Mouse (Mus musculus) MEL (cell line): ENCODE measurements around the gene Mfsd7a. TPM values are rescaled to one million over a fixed set of nuclear protein-coding genes. Genes with fewer than 3 reads are reported as not detected.
A peak's percentile ranks its signal among the peaks of the same experiment; 100 is the strongest.

ENCODE experiments used
- DNase-seq: peaks from one replicate; pipeline ENCODE4 v3.0.0; 2011; ENCODE audit warnings: low read depth, low spot score
- H3K27ac ChIP-seq: 2 replicates; pipeline ENCODE4 v1.5.1; 2012; ENCODE audit warnings: low read depth, mild to moderate bottlenecking, control low read depth, low read length, moderate library complexity; ENCODE audit not compliant: control insufficient read depth
- H3K27me3 ChIP-seq, 2 experiments: fragments of 150-350 bp in 1 of 2; sonication (generic) in 1 of 2; 2 replicates each; pipeline ENCODE4 v1.6.1; 2012; ENCODE audit warnings: low read length in 2 of 2, mild to moderate bottlenecking in 2 of 2, improper control_type of control experiment in 1 of 2, moderate library complexity in 1 of 2; ENCODE audit not compliant: insufficient read depth in 2 of 2, control insufficient read depth in 1 of 2
- H3K36me3 ChIP-seq, 2 experiments: 2 replicates each; pipeline ENCODE4 v1.6.1; 2012 to 2014; ENCODE audit warnings: low read length in 2 of 2, improper control_type of control experiment in 1 of 2, inconsistent platforms in 1 of 2, mild to moderate bottlenecking in 1 of 2; ENCODE audit not compliant: insufficient read depth in 2 of 2, control insufficient read depth in 1 of 2
- H3K4me1 ChIP-seq, 2 experiments: fragments of 150-350 bp in 1 of 2; sonication (generic) in 1 of 2; 2 replicates each; pipeline ENCODE4 v1.6.1; 2012; ENCODE audit warnings: low read length in 2 of 2, improper control_type of control experiment in 1 of 2, mild to moderate bottlenecking in 1 of 2; ENCODE audit not compliant: insufficient read depth in 2 of 2, control insufficient read depth in 1 of 2
- H3K4me3 ChIP-seq, 2 experiments: fragments of 150-350 bp in 1 of 2; sonication (generic) in 1 of 2; 2 replicates each; pipeline ENCODE4 v1.5.1; 2012; ENCODE audit warnings: low read depth in 2 of 2, low read length in 2 of 2, mild to moderate bottlenecking in 2 of 2, moderate library complexity in 2 of 2, control low read depth in 1 of 2, improper control_type of control experiment in 1 of 2; ENCODE audit not compliant: control insufficient read depth in 1 of 2, insufficient read depth in 1 of 2
- H3K79me2 ChIP-seq: 2 replicates; pipeline ENCODE4 v1.6.1; 2012; ENCODE audit warnings: mild to moderate bottlenecking, low read length, moderate library complexity; ENCODE audit not compliant: control insufficient read depth, poor library complexity, insufficient read depth
- H3K9ac ChIP-seq: 2 replicates; pipeline ENCODE4 v1.6.1; 2012; ENCODE audit warnings: low read depth, mild to moderate bottlenecking, control low read depth, low read length, moderate library complexity; ENCODE audit not compliant: control insufficient read depth, poor library complexity, severe bottlenecking
- H3K9me3 ChIP-seq: fragments of 150-350 bp; sonication (generic); replicated peaks from 2 replicates; pipeline ENCODE4 v1.6.1; 2012; ENCODE audit warnings: mild to moderate bottlenecking, low read length, improper control_type of control experiment, moderate library complexity; ENCODE audit not compliant: insufficient read depth
- BHLHE40 ChIP-seq: IDR thresholded peaks from 2 replicates; pipeline ENCODE4 v1.6.1; 2012; ENCODE audit warnings: low read depth, mild to moderate bottlenecking, inconsistent platforms, low read length, improper control_type of control experiment, borderline replicate concordance
- CTCF ChIP-seq, 3 experiments: IDR thresholded peaks in 2 of 3; conservative IDR thresholded peaks in 1 of 3; 2 replicates each; pipeline ENCODE4 v1.5.1; 2011 to 2012; ENCODE audit warnings: low read length in 3 of 3, low read depth in 2 of 3, mild to moderate bottlenecking in 2 of 3, improper control_type of control experiment in 1 of 3, inconsistent platforms in 1 of 3, mixed read lengths in 1 of 3, moderate library complexity in 1 of 3; ENCODE audit not compliant: control insufficient read depth in 1 of 3, insufficient read depth in 1 of 3, poor library complexity in 1 of 3, severe bottlenecking in 1 of 3
- EP300 ChIP-seq, 2 experiments: IDR thresholded peaks; 2 replicates each; pipeline ENCODE4 v1.6.1; 2011; ENCODE audit warnings: improper control_type of control experiment in 2 of 2, low read length in 2 of 2, low read depth in 1 of 2, mild to moderate bottlenecking in 1 of 2
- ETS1 ChIP-seq: IDR thresholded peaks from 2 replicates; pipeline ENCODE4 v1.6.1; 2012; ENCODE audit warnings: low read depth, mild to moderate bottlenecking, inconsistent platforms, low read length, improper control_type of control experiment, moderate library complexity
- GABPA ChIP-seq: IDR thresholded peaks from 2 replicates; pipeline ENCODE4 v1.6.1; 2012; ENCODE audit warnings: low read depth, mild to moderate bottlenecking, inconsistent platforms, low read length, improper control_type of control experiment, moderate library complexity
- GATA1 ChIP-seq: IDR thresholded peaks from 2 replicates; pipeline ENCODE4 v1.6.1; 2011; ENCODE audit warnings: low read depth, low read length, improper control_type of control experiment
- KAT2A ChIP-seq: conservative IDR thresholded peaks from 2 replicates; pipeline ENCODE4 v1.6.1; 2012; ENCODE audit warnings: low read depth, low read length, improper control_type of control experiment, inconsistent platforms
- MAFK ChIP-seq: IDR thresholded peaks from 2 replicates; pipeline ENCODE4 v1.6.1; 2011; ENCODE audit warnings: low read depth, mild to moderate bottlenecking, low read length, improper control_type of control experiment, borderline replicate concordance
- MAZ ChIP-seq: IDR thresholded peaks from 2 replicates; pipeline ENCODE4 v1.6.1; 2012; ENCODE audit warnings: low read depth, mild to moderate bottlenecking, inconsistent platforms, low read length, improper control_type of control experiment
- MEF2A ChIP-seq: IDR thresholded peaks from 2 replicates; pipeline ENCODE4 v1.6.1; 2014; ENCODE audit warnings: low read depth, mild to moderate bottlenecking, inconsistent platforms, low read length, improper control_type of control experiment; ENCODE audit not compliant: poor library complexity, insufficient replicate concordance, severe bottlenecking; ENCODE audit errors: extremely low read depth
- MXI1 ChIP-seq: IDR thresholded peaks from 2 replicates; pipeline ENCODE4 v1.6.1; 2011; ENCODE audit warnings: mild to moderate bottlenecking, low read depth, low read length, improper control_type of control experiment
- POLR2AphosphoS2 ChIP-seq: IDR thresholded peaks from 2 replicates; pipeline ENCODE4 v1.6.1; 2011; ENCODE audit warnings: low read length, improper control_type of control experiment
- RAD21 ChIP-seq: IDR thresholded peaks from 2 replicates; pipeline ENCODE4 v1.6.1; 2011; ENCODE audit warnings: mild to moderate bottlenecking, low read depth, low read length, improper control_type of control experiment
- RCOR1 ChIP-seq: IDR thresholded peaks from 2 replicates; pipeline ENCODE4 v1.6.1; 2012; ENCODE audit warnings: low read depth, mild to moderate bottlenecking, inconsistent platforms, low read length, improper control_type of control experiment
- SIN3A ChIP-seq: IDR thresholded peaks from 2 replicates; pipeline ENCODE4 v1.6.1; 2012; ENCODE audit warnings: low read length, improper control_type of control experiment, inconsistent platforms
- TAL1 ChIP-seq: IDR thresholded peaks from 2 replicates; pipeline ENCODE4 v1.6.1; 2012; ENCODE audit warnings: mild to moderate bottlenecking, inconsistent platforms, low read length, moderate library complexity, mixed read lengths
- TCF12 ChIP-seq: IDR thresholded peaks from 2 replicates; pipeline ENCODE4 v1.6.1; 2014; ENCODE audit warnings: low read depth, mild to moderate bottlenecking, inconsistent platforms, low read length, improper control_type of control experiment, moderate library complexity
- UBTF ChIP-seq: IDR thresholded peaks from 2 replicates; pipeline ENCODE4 v1.6.1; 2012; ENCODE audit warnings: low read depth, mild to moderate bottlenecking, inconsistent platforms, low read length, improper control_type of control experiment, moderate library complexity, borderline replicate concordance; ENCODE audit not compliant: insufficient read depth
- USF1 ChIP-seq: IDR thresholded peaks from 2 replicates; pipeline ENCODE4 v1.6.1; 2014; ENCODE audit warnings: low read depth, mild to moderate bottlenecking, inconsistent platforms, low read length, improper control_type of control experiment, moderate library complexity
- USF2 ChIP-seq, 2 experiments: IDR thresholded peaks; 2 replicates each; pipeline ENCODE4 v1.6.1; 2011 to 2012; ENCODE audit warnings: improper control_type of control experiment in 2 of 2, low read length in 2 of 2, borderline replicate concordance in 1 of 2, inconsistent platforms in 1 of 2, low read depth in 1 of 2, mild to moderate bottlenecking in 1 of 2; ENCODE audit not compliant: insufficient read depth in 1 of 2
- ZMIZ1 ChIP-seq: IDR thresholded peaks from 2 replicates; pipeline ENCODE4 v1.6.1; 2012; ENCODE audit warnings: low read depth, mild to moderate bottlenecking, inconsistent platforms, low read length, improper control_type of control experiment, moderate library complexity
- polyA plus RNA-seq, 2 experiments: library from polyadenylated mRNA; stranded (reverse) in 1 of 2; unstranded in 1 of 2; fragments of >175 nt in 1 of 2; fragments of >200 nt in 1 of 2; gene quantifications; 2 replicates each; pipeline versions ENCODE4 v1.2.1 to v1.2.4; 2012; ENCODE audit warnings: low replicate concordance in 2 of 2, low read depth in 1 of 2; ENCODE audit not compliant: insufficient read length in 2 of 2, insufficient read depth in 1 of 2, missing spikeins in 1 of 2
- total RNA-seq: library from RNA; depleted of rRNA; stranded (reverse); fragments of 300-350 nt; gene quantifications from 2 replicates; pipeline ENCODE4 v1.2.3, GENCODE M21; 2012

Gene Mfsd7a
- total and polyA plus RNA-seq, 3 experiments, result not detected

DNA sequence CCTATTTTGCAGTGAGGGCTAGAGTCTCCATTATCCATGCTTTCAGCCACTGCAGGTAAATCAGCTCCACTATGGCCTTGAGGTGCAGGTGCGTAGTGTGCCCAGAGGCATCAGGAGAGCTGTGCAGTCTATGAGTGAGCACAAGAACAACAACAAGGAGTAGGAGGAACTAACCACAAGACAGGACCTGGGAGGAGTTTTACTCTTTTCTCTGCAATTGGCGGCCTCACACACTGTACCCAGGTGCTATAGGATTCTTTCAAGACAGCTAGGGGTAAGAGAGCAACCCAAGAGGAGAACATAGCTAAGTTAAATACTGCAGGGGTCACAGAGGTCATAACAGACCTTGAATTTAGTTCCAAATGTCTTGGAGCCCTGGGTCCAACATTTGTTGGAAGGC lies 10.0 kb upstream of the Mfsd7a start:
- Histone ChIP-seq H3K27ac (no peak overlapping the region), H3K4me3 (no peak overlapping the region), H3K9me3 (no peaks in the 10 kb centered on the region), H3K4me1 (peaks cover 13 to 26% of the 10 kb centered on the region in 2 experiments), H3K79me2 (peaks cover 25% of the 10 kb centered on the region), H3K27me3 (no peaks in the 10 kb centered on the region), H3K9ac (no peak overlapping the region), H3K36me3 (peaks cover 0 to 16% of the 10 kb centered on the region in 2 experiments; a peak in 2 of 4 replicates)
- DNase-seq, result peak; percentile 24
- TF ChIP-seq TAL1 (no peak), MAFK (no peak), BHLHE40 (no peak)

DNA sequence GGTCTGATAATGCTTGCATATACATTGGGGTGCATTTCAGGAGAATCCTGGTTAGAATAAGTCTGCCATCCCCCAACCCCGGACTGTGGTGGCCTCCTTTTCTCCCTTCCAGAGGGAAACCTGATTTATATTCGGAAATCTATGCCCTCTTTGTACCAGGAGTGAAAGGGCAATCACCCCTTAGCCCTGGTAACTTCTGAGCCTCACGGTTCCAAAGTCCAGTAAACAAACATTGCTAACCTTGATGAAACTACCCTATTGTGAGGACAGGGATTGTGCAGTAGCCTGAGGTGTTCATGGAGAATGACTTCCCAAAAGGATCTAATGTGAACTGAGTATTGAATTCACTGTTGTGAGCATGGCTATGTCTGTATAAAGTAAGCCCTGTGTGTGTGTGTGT lies 5.4 kb upstream of the Mfsd7a start:
- Histone ChIP-seq H3K36me3 (no peaks in the 10 kb centered on the region), H3K27me3 (no peaks in the 10 kb centered on the region), H3K4me3 (no peak overlapping the region), H3K4me1 (peaks cover 0 to 6% of the 10 kb centered on the region in 2 experiments; a peak in 1 of 4 replicates), H3K79me2 (no peaks in the 10 kb centered on the region)
- no peak for DNase-seq
- no peak for TF ChIP-seq GATA1
- no peak for TF ChIP-seq MAZ
- no peak for TF ChIP-seq MXI1
- no peak for TF ChIP-seq USF2 (IDR thresholded peaks at IDR 0.05; ENCODE audit: borderline replicate concordance in 1 of 2, insufficient read depth in 1 of 2, low read depth in 1 of 2, low read length in 2 of 2)
- no peak for TF ChIP-seq KAT2A
- TF ChIP-seq ZMIZ1, result no peak
- no peak for TF ChIP-seq MEF2A
- TF ChIP-seq CTCF (IDR thresholded peaks at IDR 0.05 in 2 of 3, conservative IDR thresholded peaks at IDR 0.05 in 1 of 3; ENCODE audit: control insufficient read depth in 1 of 3, insufficient read depth in 1 of 3, low read depth in 2 of 3, low read length in 3 of 3, poor library complexity in 1 of 3, severe bottlenecking in 1 of 3), result no peak
- no peak for TF ChIP-seq GABPA
- TF ChIP-seq USF1, result no peak
- TF ChIP-seq UBTF, result no peak
- TF ChIP-seq RAD21, result no peak
- TF ChIP-seq, all 39 proteins: peak for 0
- Histone ChIP-seq H3K27ac (no peak overlapping the region), H3K9ac (no peak overlapping the region), H3K9me3 (no peaks in the 10 kb centered on the region)

DNA sequence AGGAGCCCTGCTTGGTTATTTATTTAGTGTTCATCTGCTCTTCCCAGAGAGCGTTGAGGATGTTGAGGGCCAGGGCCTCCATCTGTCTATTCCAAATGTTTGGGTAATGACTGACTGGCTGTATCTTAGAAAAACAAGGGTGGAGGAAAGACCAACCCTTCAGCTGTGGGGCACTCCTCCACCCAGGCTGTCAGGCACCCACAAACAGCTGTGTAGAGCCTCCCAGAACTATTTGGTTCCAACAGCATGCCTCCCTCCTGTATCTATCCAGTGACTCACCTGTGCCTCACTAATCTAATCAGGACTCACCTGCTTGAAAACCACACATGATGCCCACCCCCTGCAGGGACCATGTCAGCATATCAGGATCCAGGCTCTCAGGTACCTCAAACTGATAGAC lies 3.7 kb upstream of the Mfsd7a start:
- Histone ChIP-seq H3K9me3 (no peaks in the 10 kb centered on the region), H3K27ac (no peak overlapping the region), H3K36me3 (no peaks in the 10 kb centered on the region), H3K4me1 (no peaks in the 10 kb centered on the region), H3K4me3 (no peak overlapping the region), H3K79me2 (no peaks in the 10 kb centered on the region), H3K27me3 (no peaks in the 10 kb centered on the region), H3K9ac (no peak overlapping the region)
- TF ChIP-seq TCF12 (no peak), RCOR1 (no peak), CTCF (IDR thresholded peaks at IDR 0.05 in 2 of 3, conservative IDR thresholded peaks at IDR 0.05 in 1 of 3; ENCODE audit: control insufficient read depth in 1 of 3, insufficient read depth in 1 of 3, low read depth in 2 of 3, low read length in 3 of 3, poor library complexity in 1 of 3, severe bottlenecking in 1 of 3) (no peak), USF2 (IDR thresholded peaks at IDR 0.05; ENCODE audit: borderline replicate concordance in 1 of 2, insufficient read depth in 1 of 2, low read depth in 1 of 2, low read length in 2 of 2) (no peak), POLR2AphosphoS2 (no peak), MEF2A (no peak), ETS1 (no peak), SIN3A (no peak), EP300 (IDR thresholded peaks at IDR 0.05; ENCODE audit: low read depth in 1 of 2, low read length in 2 of 2) (no peak), TAL1 (no peak)
- no peak for DNase-seq
